ENCODE assay signal across 12 mouse cellular contexts in genomic region chr8:21054747-21055146, GRCm38 (mm10). TPM values are rescaled to one million over a fixed set of nuclear protein-coding genes. Genes with fewer than 3 reads are reported as not detected.
"Had no signal": no experiment of that assay in that cellular context is flagged by ENCODE, and none has a peak within 500 bp of the region (broad histone marks: within the 10 kb centered on the region; RNA-seq: fewer than 3 reads in every experiment).

Gene Defa23, plus strand, starts transcription at chr8:21055047.

RNA-seq across cellular contexts. Expression of gene Defa23, which starts in this region (rescaled TPM):
- polyA plus RNA-seq: neural tube, embryonic 12.5 days; neural tube, embryonic 13.5 days; neural tube, embryonic 14.5 days; neural tube, embryonic 15.5 days; spleen, adult 2 months; stomach, embryonic 14.5 days; stomach, embryonic 15.5 days; stomach, embryonic 16.5 days; stomach, postnatal 0 days; thymus, adult 2 months; thymus, postnatal 0 days; urinary bladder, adult 2 months had no signal
